Mouse (Mus musculus) olfactory bulb, adult 2 months (tissue): ENCODE measurements around the gene Inpp1.

Experiments
- CTCF ChIP-seq: fragments of 200-500 bp; IDR thresholded peaks from 2 replicates; pipeline ENCODE4 v1.5.1; 2012; ENCODE audit warnings: low read depth, mild to moderate bottlenecking, low read length, moderate library complexity; ENCODE audit not compliant: insufficient read depth
- POLR2A ChIP-seq: fragments of 200-500 bp; IDR thresholded peaks from 2 replicates; pipeline ENCODE4 v1.6.1; 2012; ENCODE audit warnings: mild to moderate bottlenecking, low read depth, low read length, moderate library complexity; ENCODE audit not compliant: insufficient read depth

- TF ChIP-seq POLR2A (no peak), CTCF (no peak)
Measured at GRCm38 (mm10) chr1:52816232-52816891, 1.1 kb downstream of the Inpp1 start.
